Mouse (Mus musculus): ENCODE measurements around the gene Tor3a. TPM values are rescaled to one million over a fixed set of nuclear protein-coding genes. Genes with fewer than 3 reads are reported as not detected.
A peak's percentile ranks its signal among the peaks of the same experiment; 100 is the strongest.

The Tor3a gene
- polyA plus RNA-seq (2015; fragmentation: Nextera tagmentation; extraction: Ambion mirVana) = 3.2 and 5.6 TPM in 2 replicates

- Histone ChIP-seq H3K9me3 (replicated peaks) (no peaks in the 10 kb centered on the region), H3K4me1 (peaks cover 20% of the 10 kb centered on the region), H3K36me3 (0 out of 2 replicates have a peak, but pooled peaks cover under 1% of the 10 kb centered on the region), H3K4me3 (replicated peaks) (peak within 1 kb of the TSS; percentile 46), H3K27ac (replicated peaks) (no peak within 1 kb of the TSS), H3K27me3 (replicated peaks) (0 out of 2 replicates have a peak, but pooled peaks cover 7% of the 10 kb centered on the region), H3K9ac (replicated peaks) (peak within 1 kb of the TSS; percentile 43), H3K4me2 (peak within 1 kb of the TSS; percentile 92)
- 8% methylated on average over 37 of the region's 37 CpGs for WGBS
- ATAC-seq (ENCODE audit: low FRiP score) = peak; percentile 78; the same call in 1 of the 2 replicates
Observed at GRCm38 (mm10) chr1:156674195-156675000, at the start of gene Tor3a. TSS of gene Tor3a (minus strand) at chr1:156674356.

- H3K4me3 ChIP-seq (replicated peaks) = no peak overlapping the region
- 0 out of 2 replicates have a peak, but pooled peaks cover 4% of the 10 kb centered on the region for H3K27me3 ChIP-seq (replicated peaks)
- no peak overlapping the region for H3K9ac ChIP-seq (replicated peaks)
- WGBS = 69% methylated on average over 6 of the region's 6 CpGs
- no peak overlapping the region for H3K27ac ChIP-seq (replicated peaks)
- no peaks in the 10 kb centered on the region for H3K9me3 ChIP-seq (replicated peaks)
- H3K4me1 ChIP-seq = peaks cover 16% of the 10 kb centered on the region; the same call in 1 of the 2 replicates
- ATAC-seq (ENCODE audit: low FRiP score) = no peak
- no peaks in the 10 kb centered on the region for H3K36me3 ChIP-seq
- H3K4me2 ChIP-seq = no peak overlapping the region
Observed at GRCm38 (mm10) chr1:156722089-156722488, 47.9 kb upstream of the Tor3a start.

- ATAC-seq (ENCODE audit: low FRiP score) = no peak
- Histone ChIP-seq H3K4me3 (replicated peaks) (no peak overlapping the region), H3K4me2 (peak overlapping the region; percentile 74), H3K27me3 (replicated peaks) (0 out of 2 replicates have a peak, but pooled peaks cover 4% of the 10 kb centered on the region), H3K36me3 (no peaks in the 10 kb centered on the region), H3K9me3 (replicated peaks) (no peaks in the 10 kb centered on the region), H3K4me1 (peaks cover 26% of the 10 kb centered on the region; the same call in 1 of the 2 replicates), H3K9ac (replicated peaks) (no peak overlapping the region), H3K27ac (replicated peaks) (no peak overlapping the region)
- 46% methylated on average over 4 of the region's 4 CpGs for WGBS
Observed at GRCm38 (mm10) chr1:156720046-156720445, 45.9 kb upstream of the Tor3a start.

GRCm38 (mm10) chr1:156718950-156719805, 45.0 kb upstream of the Tor3a start, which contains the start of gene Fam20b:
TSS of gene Fam20b (minus strand) at chr1:156719086.
- H3K9ac ChIP-seq (replicated peaks) = peak within 1 kb of the TSS; percentile 89
- H3K4me2 ChIP-seq = peak within 1 kb of the TSS; percentile 74
- no peaks in the 10 kb centered on the region for H3K9me3 ChIP-seq (replicated peaks)
- 2% methylated on average over 40 of the region's 47 CpGs for WGBS
- H3K36me3 ChIP-seq = no peaks in the 10 kb centered on the region
- H3K27me3 ChIP-seq (replicated peaks) = 0 out of 2 replicates have a peak, but pooled peaks cover 4% of the 10 kb centered on the region
- peak within 1 kb of the TSS; percentile 80 for H3K4me3 ChIP-seq (replicated peaks)
- peaks cover 26% of the 10 kb centered on the region; the same call in 1 of the 2 replicates for H3K4me1 ChIP-seq
- H3K27ac ChIP-seq (replicated peaks) = peak within 1 kb of the TSS; percentile 95
- peak; percentile 98 for ATAC-seq (ENCODE audit: low FRiP score)

GRCm38 (mm10) chr1:156718286-156718949, 44.3 kb upstream of the Tor3a start:
- Histone ChIP-seq H3K4me1 (peaks cover 26% of the 10 kb centered on the region; the same call in 1 of the 2 replicates), H3K36me3 (no peaks in the 10 kb centered on the region), H3K4me2 (peak overlapping the region; percentile 74), H3K9ac (replicated peaks) (peak overlapping the region; percentile 89), H3K27me3 (replicated peaks) (0 out of 2 replicates have a peak, but pooled peaks cover 4% of the 10 kb centered on the region), H3K4me3 (replicated peaks) (peak overlapping the region; percentile 80), H3K27ac (replicated peaks) (peak overlapping the region; percentile 95), H3K9me3 (replicated peaks) (no peaks in the 10 kb centered on the region)
- under 1% methylated on average over 54 of the region's 73 CpGs for WGBS
- ATAC-seq (ENCODE audit: low FRiP score) = peak; percentile 87

- peak overlapping the region; percentile 74 for H3K4me2 ChIP-seq
- no peak for ATAC-seq (ENCODE audit: low FRiP score)
- H3K27me3 ChIP-seq (replicated peaks) = 0 out of 2 replicates have a peak, but pooled peaks cover 4% of the 10 kb centered on the region
- 5% methylated on average over 13 of the region's 13 CpGs for WGBS
- peaks cover 26% of the 10 kb centered on the region; the same call in 1 of the 2 replicates for H3K4me1 ChIP-seq
- peak overlapping the region; percentile 95 for H3K27ac ChIP-seq (replicated peaks)
- H3K36me3 ChIP-seq = no peaks in the 10 kb centered on the region
- H3K9me3 ChIP-seq (replicated peaks) = no peaks in the 10 kb centered on the region
- H3K9ac ChIP-seq (replicated peaks) = peak overlapping the region; percentile 89
- H3K4me3 ChIP-seq (replicated peaks) = peak overlapping the region; percentile 80
Observed at GRCm38 (mm10) chr1:156717751-156718285, 43.7 kb upstream of the Tor3a start.

- Histone ChIP-seq H3K4me1 (peaks cover 26% of the 10 kb centered on the region; the same call in 1 of the 2 replicates), H3K27ac (replicated peaks) (no peak overlapping the region), H3K4me3 (replicated peaks) (no peak overlapping the region), H3K4me2 (no peak overlapping the region), H3K36me3 (no peaks in the 10 kb centered on the region), H3K9ac (replicated peaks) (no peak overlapping the region), H3K27me3 (replicated peaks) (0 out of 2 replicates have a peak, but pooled peaks cover 4% of the 10 kb centered on the region), H3K9me3 (replicated peaks) (no peaks in the 10 kb centered on the region)
- WGBS = 89% methylated on average over 6 of the region's 6 CpGs
- ATAC-seq (ENCODE audit: low FRiP score) = no peak
Observed at GRCm38 (mm10) chr1:156716681-156717080, 42.5 kb upstream of the Tor3a start.

GRCm38 (mm10) chr1:156710472-156711098, 36.4 kb upstream of the Tor3a start:
- Histone ChIP-seq H3K27ac (replicated peaks) (0 out of 2 replicates have a peak overlapping the region, but pooled peaks have one; percentile 2), H3K9ac (replicated peaks) (no peak overlapping the region), H3K9me3 (replicated peaks) (no peaks in the 10 kb centered on the region), H3K36me3 (peaks cover 2% of the 10 kb centered on the region; the same call in 1 of the 2 replicates), H3K27me3 (replicated peaks) (no peaks in the 10 kb centered on the region), H3K4me2 (no peak overlapping the region), H3K4me1 (peaks cover under 1% of the 10 kb centered on the region; the same call in 1 of the 2 replicates), H3K4me3 (replicated peaks) (no peak overlapping the region)
- 63% methylated on average over 10 of the region's 10 CpGs for WGBS
- ATAC-seq (ENCODE audit: low FRiP score) = no peak

GRCm38 (mm10) chr1:156708672-156709071, 34.5 kb upstream of the Tor3a start:
- Histone ChIP-seq H3K9ac (replicated peaks) (no peak overlapping the region), H3K4me3 (replicated peaks) (no peak overlapping the region), H3K4me2 (no peak overlapping the region), H3K36me3 (peaks cover 18% of the 10 kb centered on the region), H3K27ac (replicated peaks) (no peak overlapping the region), H3K4me1 (no peaks in the 10 kb centered on the region; the same call in 1 of the 2 replicates), H3K9me3 (replicated peaks) (no peaks in the 10 kb centered on the region), H3K27me3 (replicated peaks) (no peaks in the 10 kb centered on the region)
- 96% methylated on average over 3 of the region's 3 CpGs for WGBS
- ATAC-seq (ENCODE audit: low FRiP score) = no peak

GRCm38 (mm10) chr1:156705696-156706285, 31.6 kb upstream of the Tor3a start:
- Histone ChIP-seq H3K9me3 (replicated peaks) (no peaks in the 10 kb centered on the region), H3K27me3 (replicated peaks) (no peaks in the 10 kb centered on the region), H3K27ac (replicated peaks) (no peak overlapping the region), H3K4me2 (no peak overlapping the region), H3K9ac (replicated peaks) (no peak overlapping the region), H3K4me1 (no peaks in the 10 kb centered on the region), H3K36me3 (peaks cover 32% of the 10 kb centered on the region), H3K4me3 (replicated peaks) (no peak overlapping the region)
- ATAC-seq (ENCODE audit: low FRiP score) = no peak
- WGBS = 81% methylated on average over 10 of the region's 10 CpGs

Measured in neural tube, embryonic 15.5 days (tissue).